Mouse (Mus musculus) CD4-positive naive resting alpha-beta T cell, adult 57 days (primary cell): ENCODE data around the gene Olfr1248. TPM values are rescaled to one million over a fixed set of nuclear protein-coding genes. Genes with fewer than 3 reads are reported as not detected.

Experiments used
- total RNA-seq: library from RNA; stranded (reverse); gene quantifications from one replicate; pipeline ENCODE4 v1.2.4, GENCODE M21; 2023

The Olfr1248 gene
- total RNA-seq: not detected

DNA sequence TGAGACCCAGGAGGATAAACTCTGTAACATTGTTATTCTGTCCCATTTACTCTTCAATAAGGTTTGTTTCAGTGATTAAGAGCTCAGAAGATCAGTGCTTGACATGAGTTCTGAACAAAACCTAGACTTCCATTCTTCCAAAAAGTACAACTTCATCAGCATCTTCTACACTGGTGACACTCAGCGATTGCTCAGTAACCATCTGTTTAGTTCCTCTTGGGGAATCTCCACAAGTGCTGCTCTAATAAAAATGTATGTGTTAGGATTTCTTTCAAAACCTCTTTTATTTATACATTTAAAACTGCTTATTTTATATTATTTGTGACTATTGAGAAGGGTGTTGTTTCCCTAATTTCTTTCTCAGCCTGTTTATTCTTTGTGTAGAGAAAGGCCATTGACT is at the start of gene Olfr1248:
TSS of gene Olfr1248 (minus strand) at position 101 of the 400 bp plus-strand sequence.

GRCm38 (mm10) chr2:89661367-89661766 is 43.3 kb upstream of the Olfr1248 start, which contains the start of gene Olfr1250:
Gene Olfr1250, minus strand, starts transcription at chr2:89661467.

GRCm38 (mm10) chr2:89634883-89635282 is 16.8 kb upstream of the Olfr1248 start, which contains the start of gene Olfr1249:
Gene Olfr1249, minus strand, starts transcription at chr2:89634983.

DNA sequence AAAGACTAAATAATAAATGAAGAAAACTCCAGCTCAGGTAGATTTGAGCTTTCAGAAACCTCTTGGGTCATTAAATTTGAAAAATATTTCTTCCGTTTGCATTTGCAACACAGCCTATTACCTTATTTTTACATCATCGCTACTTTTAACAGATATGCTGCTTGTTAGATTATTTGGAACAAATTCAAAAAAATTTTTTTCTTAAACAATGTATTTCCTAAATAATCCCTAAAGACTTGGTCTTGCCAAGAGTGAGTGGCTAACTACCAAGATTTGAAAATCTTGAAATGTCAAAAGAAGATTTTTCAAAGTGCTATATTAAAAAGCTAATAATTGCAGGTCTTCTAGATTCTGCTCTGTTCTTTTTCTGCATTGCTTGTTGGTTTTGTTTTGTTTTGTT is 4.0 kb downstream of the Olfr1248 start, which contains the start of gene Olfr1247:
TSS of gene Olfr1247 (minus strand) at position 101 of the 400 bp plus-strand sequence.

DNA sequence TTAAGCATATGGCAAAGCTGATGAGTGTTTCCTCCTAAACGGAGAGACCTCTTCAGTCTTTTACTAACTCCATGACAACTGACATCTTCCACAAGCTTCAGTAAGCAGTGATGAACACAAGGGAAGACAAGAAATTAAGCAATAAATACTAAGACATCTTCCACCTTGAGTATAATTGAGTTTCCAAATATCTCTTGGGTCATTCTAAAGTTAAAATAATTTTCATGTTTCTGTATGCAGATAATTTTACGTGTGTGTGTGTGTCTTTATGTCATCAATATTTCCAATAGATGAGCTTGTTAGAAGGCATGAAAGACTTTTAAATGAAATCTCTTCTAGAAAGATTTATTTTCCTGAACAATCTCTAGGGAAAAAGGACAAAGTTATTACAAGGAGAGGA is 25.0 kb downstream of the Olfr1248 start, which contains the start of gene Olfr1246:
TSS of gene Olfr1246 (minus strand) at position 101 of the 400 bp plus-strand sequence.

DNA sequence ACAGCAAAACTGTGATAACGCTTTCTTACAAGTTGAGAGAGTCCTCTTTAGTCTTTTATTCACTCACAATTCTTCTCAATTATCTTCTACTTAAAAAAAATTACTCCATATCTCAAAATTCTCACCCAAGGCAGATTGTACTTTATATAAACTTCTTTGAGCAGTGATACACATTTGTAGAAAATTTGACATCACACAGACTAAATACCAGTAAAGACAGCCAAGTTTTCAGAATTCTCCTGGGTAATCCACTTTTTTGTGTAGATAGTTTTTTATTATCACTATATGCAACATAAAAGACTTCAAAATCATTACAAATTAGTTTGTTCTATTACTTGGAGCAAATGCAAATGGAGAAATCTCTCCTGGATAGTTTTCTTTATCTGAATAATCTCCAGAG is 39.7 kb downstream of the Olfr1248 start, which contains the start of gene Olfr1245:
TSS of gene Olfr1245 (minus strand) at position 101 of the 400 bp plus-strand sequence.

Other genes with a start within 250 kb of the Olfr1248 start
- gene Olfr1238, start 208.6 kb downstream of the Olfr1248 start, total RNA-seq: not detected
- not detected for gene Olfr1239, start 197.8 kb downstream of the Olfr1248 start, total RNA-seq
- not detected for gene Olfr1240, start 175.2 kb downstream of the Olfr1248 start, total RNA-seq
- not detected for gene Olfr1241, start 131.1 kb downstream of the Olfr1248 start, total RNA-seq
- gene Olfr1242, start 119.9 kb downstream of the Olfr1248 start, total RNA-seq: not detected
- gene Olfr1243, start 86.8 kb downstream of the Olfr1248 start, total RNA-seq: not detected
- not detected for gene Olfr1245, start 39.8 kb downstream of the Olfr1248 start, total RNA-seq
- not detected for gene Olfr1246, start 25.1 kb downstream of the Olfr1248 start, total RNA-seq
- gene Olfr1247, start 4.1 kb downstream of the Olfr1248 start, total RNA-seq: not detected
- not detected for gene Olfr1249, start 16.7 kb upstream of the Olfr1248 start, total RNA-seq
- gene Olfr1250, start 43.2 kb upstream of the Olfr1248 start, total RNA-seq: not detected
- gene Olfr1251, start 53.7 kb upstream of the Olfr1248 start, total RNA-seq: not detected
- not detected for gene Olfr1252, start 106.8 kb upstream of the Olfr1248 start, total RNA-seq
- not detected for gene Olfr1253, start 138.8 kb upstream of the Olfr1248 start, total RNA-seq
- gene Olfr1254, start 175.4 kb upstream of the Olfr1248 start, total RNA-seq: not detected
- not detected for gene Olfr1255, start 193.8 kb upstream of the Olfr1248 start, total RNA-seq
- gene Olfr1256, start 223.3 kb upstream of the Olfr1248 start, total RNA-seq: not detected
- gene Olfr48, start 230.0 kb upstream of the Olfr1248 start, total RNA-seq: not detected